Mouse (Mus musculus) C2C12 (cell line): ENCODE results near the gene Natd1.

ENCODE experiments used
- CTCF ChIP-seq: IDR thresholded peaks from one replicate; pipeline ENCODE4 v1.5.1; 2011; ENCODE audit not compliant: control insufficient read depth, insufficient read depth, insufficient read length
- MYOD1 ChIP-seq: IDR thresholded peaks from one replicate; pipeline ENCODE4 v1.6.1; 2011; ENCODE audit warnings: low read depth; ENCODE audit not compliant: control insufficient read depth, insufficient read length

DNA sequence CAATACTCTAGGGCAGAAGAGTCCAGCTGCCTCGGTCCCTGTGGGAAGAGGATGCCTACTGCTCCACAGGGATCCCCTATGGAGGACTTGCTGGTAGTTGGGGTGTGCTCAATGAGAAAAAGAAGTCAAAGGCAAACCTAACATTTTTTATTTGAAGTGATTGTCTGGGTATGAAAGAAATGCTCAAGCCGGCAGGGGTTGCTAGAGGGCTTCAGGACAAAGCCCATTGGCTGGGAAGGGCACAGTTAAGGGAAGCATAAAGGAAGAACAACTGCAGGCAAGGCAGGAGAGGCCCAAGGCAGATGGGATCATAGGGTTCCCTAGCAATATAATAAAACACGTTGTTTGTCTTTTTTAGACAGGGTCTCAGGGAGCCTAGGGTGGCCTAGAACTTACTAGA, 6.5 kb downstream of the Natd1 start:
- TF ChIP-seq CTCF (no peak), MYOD1 (no peak)
